Mouse (Mus musculus) WW6 (cell line): ENCODE data around the gene Gm20521.

ENCODE experiments used
- DNase-seq: peaks from one replicate; pipeline ENCODE4 v3.0.0-alpha.2; 2013; ENCODE audit warnings: low read depth, low spot score

The Gm20521 gene

DNA sequence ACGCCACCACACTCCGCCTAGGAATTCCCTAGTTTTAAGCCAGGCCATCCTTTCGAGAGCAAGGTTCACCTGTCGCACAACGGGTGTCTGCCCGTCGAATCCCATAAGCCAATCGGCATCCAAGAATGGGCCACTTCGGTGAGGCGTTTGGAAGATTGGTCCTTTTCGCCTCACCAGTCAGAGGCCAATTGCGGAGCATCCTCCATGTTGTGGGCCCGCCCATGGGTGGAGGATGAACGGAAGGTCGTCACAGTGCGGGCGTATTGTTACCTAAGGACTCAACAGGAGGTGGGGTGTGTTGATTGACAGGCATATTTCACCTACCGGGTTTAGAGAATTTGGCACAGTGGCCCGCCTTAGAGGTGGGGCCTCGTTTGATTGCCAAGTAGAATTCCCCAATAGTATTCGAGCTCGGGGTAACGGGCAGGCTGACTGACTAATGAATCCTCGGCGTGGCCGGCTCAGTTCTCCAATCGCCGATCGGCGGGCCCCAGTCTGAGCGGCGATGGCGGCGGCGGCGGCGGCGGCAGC is 10.5 kb downstream of the Gm20521 start:
- peak; percentile 98 for DNase-seq

DNA sequence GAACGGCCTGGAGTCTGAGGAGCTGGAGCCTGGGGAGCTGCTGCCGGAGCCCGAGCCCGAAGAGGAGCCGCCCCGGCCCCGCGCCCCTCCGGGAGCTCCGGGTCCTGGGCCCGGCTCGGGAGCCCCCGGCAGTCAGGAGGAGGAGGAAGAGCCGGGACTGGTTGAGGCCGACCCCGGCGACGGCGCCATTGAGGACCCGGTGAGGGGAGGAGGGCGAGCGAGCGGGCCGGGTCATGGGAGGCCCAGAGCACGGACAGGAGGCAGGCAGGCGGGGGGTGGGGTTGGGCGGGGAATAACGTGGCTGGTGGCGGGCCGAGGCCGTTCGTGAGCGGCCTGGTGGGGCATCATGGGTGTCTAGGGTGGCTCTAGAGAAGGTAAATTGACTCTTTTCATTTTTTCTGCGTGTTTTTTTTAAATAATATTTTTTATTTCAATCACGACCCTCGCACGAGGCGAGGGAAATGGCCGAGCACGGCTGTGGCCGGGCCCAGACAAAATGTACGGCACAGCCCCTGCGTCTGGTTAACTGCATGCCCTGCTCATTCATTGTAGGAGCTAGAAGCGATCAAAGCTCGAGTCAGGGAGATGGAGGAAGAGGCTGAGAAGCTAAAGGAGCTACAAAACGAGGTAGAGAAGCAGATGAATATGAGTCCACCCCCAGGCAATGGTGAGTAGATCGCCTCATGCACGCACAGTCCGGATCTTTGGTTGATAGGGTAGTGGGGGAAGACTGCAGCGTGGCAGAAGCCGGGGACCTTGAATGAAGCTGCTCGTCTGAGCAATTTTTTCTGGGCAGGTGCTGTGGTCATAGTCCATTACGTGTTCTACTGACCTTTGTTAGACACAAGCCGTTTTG is 11.3 kb downstream of the Gm20521 start:
- no peak for DNase-seq

DNA sequence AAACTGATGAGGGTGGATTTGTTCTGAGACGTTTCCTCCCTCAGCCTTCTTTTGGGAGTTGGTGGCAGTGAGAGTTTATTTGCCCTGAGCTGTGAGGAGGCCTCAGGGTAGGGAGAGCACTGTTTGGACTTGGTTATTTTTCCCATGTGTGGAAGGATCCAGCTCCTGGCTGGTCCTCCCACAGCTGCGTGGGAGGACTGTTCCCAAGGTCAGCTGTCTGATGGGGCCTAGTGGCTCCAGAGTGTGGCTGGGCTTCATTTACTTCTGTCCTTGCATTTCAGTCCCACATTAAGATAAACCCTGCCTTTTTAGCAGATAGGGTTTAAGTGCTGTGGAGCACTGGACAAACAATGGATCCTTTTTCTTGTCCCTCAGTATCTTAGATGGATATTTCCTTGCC is 14.2 kb downstream of the Gm20521 start:
- DNase-seq, result no peak

DNA sequence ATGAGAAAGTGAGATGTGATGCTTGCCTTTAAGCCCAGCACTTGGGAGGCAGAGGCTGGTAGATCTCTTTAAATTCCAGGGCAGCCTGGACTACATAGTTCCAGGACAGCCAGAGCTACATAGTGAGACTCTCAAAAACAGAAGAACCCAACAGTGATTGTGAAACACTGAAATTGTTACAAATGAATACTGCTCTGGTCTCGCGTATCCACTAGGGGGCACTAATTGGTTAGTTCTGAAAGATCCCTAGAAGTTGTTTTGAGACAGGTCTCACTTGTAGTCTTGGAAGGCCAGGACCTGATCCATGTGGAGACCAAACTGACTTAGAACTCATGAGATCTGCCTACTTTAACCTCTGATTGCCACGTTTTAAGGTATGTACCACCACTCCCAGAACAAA is 17.1 kb downstream of the Gm20521 start:
- no peak for DNase-seq

DNA sequence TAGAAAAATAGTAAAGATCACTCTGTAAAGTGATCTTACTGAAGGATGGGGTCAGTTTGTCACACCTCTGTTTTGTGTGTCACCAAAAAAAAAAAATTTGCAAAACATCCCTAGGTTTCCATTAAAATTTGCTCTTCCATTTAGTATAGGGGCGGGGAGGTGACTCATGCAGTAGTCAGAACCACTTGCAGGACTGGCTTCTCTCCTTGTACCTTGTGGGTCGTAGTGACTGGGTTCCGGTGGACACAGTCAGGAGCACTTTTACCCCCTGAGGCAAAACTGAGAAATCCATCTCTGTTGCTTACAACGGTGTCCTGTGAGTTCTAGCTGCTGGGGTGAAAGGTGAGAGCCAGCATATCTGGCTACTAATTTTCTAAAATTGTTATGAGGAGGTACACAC is 20.4 kb downstream of the Gm20521 start:
- DNase-seq, result no peak

DNA sequence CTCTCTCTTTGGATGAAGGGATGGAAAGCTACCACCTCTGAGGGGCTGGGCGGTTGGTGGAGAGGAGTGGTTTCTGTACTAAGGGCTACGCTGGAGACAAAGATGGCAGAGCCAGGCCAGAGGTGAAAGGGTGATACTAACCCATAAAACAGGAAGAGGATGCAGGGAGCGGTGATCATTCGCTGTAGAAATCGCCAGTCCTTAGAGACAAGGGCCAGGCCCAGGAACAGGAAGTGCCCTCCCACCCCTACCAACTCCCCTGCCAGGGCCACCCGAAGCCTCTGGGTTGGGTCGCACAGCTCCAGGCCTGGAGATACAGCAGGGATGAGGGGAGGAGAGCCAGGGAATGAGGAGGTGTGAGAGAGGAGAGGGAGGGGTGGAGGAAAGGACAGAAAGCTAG is 25.4 kb downstream of the Gm20521 start:
- no peak for DNase-seq

DNA sequence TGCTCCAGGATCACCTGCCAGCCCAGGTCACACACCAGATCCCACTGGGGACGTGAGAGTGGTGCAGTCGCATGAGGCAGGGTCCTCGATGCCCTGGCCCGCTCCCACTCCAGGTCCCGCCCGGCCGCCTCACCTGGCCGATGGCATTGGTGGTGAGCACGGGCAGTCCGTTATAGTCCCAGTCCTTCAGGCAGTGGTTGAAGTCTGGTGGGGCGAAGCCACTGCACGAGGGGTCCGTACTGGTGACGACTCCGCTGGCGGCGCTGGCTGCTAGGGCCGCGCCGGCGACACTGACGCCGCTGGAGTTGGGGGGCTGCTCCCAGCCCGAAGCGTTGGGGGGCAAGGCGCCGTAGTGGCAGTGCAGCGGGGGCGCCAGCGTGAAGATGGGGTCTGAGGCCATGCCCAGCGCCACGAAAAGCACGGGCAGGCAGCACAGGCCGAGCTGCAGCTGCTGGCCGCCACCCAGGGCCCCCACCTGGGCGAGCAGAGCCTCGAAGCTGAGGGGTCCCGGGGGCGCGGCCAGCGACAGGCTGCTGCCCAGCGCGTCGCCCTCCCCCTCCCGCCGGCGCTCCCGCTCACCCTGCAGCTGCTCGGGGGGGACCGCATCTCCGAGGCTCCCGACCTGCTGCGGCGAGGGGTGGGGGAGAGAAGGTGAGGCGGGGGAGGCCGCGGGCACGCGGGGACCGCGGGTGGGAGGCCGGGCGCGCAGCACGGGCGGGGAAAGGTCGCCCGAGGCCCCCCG is 29.0 kb downstream of the Gm20521 start:
- no peak for DNase-seq

DNA sequence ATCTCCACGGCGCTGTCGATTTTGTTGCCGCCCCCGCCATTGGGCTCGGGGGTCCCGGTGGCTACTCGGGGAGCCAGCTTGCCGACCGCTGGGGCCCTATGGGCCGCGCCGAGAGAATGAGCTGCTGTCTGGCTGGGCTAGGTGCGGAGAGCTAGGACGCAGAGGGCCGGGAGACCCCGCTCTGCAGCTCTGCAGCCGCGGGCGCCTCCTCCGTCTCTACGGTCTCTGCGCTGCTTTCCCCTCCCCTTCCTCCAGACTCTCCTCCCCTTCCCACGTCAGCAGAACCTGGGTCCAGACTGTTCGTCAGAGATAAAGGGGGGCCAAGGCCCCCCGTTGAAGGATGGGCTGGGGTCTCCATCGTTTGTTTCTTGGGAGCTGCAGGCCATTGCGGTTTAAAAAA is 29.6 kb downstream of the Gm20521 start, which contains the start of gene Slc22a17:
TSS of gene Slc22a17 (minus strand) at position 247 of the 400 bp plus-strand sequence.
- no peak for DNase-seq

DNA sequence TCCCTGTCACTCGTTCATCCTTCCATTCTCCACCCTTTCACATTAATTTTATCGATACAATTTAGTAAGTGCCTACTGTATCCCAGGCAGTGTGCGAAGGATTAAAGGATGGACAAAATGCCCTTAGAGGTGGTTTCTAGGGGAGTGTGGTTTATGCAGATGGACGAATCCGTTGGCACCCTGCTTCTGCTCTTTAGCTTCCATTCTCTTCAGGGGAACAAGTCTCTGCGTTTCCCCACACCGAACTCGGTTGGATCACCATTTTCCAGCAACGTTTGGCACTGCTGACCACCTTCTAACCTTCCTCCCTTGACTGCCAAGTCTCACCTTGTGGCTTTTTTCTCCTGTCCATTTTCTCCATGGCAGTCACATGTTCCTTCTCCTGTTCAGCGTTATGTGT is 30.1 kb downstream of the Gm20521 start:
- no peak for DNase-seq

DNA sequence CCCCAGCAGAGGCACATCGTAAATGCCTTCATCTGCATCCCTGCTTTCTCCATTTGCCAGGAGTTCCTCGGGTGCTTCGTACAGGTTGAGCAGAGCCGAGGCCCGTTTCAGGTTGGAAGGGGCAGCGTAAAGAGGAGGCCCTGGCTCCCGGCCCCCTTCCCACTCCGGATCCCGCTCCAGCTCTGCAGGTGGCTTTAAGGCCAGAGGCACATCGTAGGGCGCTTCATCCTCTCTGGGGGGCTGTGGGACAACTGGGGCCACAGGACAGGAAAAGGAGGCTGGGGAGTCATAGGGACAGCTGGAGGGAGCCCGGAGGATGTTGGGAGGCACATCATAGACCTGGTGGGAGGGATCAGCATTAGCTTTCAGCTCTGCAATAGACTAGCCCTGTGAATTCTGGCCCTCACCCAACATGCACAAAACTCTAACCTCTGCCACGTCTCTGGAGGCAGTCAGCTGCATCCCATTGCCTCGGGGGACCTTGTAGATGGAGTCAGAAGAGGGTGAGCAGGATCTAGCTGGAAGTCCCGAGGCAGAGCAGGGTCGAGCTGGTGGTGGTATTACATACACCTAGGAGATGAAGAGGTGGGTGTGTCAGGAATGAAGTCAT is 36.9 kb downstream of the Gm20521 start:
- no peak for DNase-seq

DNA sequence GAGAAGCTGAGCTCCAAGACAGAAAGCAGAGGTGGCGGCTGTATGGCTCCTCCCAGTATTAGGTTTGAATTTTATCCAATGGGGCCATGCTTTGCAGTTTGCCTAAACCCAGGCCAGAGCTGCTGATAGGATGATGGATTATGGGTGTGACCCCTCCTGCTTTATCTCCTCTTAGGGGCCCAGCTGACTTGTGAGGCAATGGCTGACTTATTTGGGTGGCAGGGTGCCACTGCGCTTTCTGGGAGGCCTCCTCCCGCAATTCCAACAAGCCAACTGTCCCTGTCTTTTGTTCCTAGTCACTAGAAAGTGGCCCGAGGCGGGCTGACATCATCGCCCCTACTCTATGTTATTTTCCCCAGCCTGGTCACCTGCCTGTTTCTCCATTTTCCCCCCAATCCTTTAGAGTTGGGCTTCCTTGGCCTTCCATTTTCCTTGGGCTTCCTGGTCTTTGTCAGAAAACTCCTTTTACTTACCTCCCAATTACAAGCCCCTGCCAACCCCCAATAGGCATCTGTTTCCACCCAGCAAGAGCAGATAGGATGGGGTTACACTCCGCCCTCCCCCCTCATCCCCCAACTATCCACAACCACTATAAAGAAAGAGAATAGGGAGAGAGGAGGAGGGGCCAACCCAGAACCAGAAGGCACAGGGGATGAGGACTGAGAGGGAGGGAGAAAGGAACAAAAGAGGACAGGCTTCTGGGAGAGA is 41.6 kb downstream of the Gm20521 start:
- DNase-seq, result no peak

DNA sequence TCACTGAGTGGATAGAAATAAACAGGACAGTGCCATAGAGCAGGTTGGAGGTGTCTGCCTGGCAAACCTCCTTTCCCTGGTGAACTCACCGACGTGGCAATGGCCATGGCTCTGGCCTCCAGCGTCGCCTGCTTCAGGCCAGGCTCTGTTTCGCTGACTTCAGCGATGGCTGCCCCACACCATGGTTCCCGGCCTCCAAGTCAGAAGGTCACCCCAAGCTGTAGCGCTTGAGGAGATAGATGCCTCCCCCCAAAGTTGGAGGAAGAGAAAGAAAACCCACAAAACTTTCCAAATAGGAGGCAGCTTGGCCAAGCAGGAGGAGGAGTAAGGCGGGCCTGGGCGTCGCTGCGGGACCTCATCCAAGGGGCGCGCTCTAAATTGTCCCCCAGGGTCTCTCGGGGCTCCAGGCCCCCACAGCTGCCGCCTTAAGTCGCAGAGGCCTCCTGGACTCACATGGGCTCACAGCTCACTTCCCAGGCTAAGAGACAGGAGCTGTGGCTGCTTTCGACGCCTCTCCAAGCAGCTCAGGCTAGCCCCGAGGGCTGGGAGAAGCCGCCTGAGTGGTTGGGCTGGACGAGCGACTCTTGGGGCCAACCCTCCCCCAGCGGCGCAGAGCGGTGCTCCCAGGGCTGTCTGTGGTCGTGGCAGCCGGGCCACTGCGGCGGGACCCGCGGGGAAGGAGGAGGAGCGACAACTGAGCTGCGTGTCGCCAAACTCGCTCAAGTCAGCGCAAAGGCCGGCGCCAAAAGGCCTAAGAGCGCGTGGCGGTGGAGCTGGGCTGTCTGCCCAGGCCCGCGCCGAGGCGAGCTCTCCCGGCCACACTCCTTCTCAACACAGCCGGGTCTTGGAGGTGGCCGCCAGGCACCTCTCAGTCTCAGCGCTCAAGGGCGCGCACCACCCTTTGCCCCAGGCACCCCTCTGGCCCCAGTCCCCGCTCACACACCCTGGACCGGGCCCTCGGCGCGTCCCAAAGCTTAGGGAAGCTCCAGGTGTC is 42.4 kb downstream of the Gm20521 start, which contains the start of gene Efs:
TSS of gene Efs (minus strand) at position 778 of the 994 bp plus-strand sequence.
- DNase-seq, result no peak

DNA sequence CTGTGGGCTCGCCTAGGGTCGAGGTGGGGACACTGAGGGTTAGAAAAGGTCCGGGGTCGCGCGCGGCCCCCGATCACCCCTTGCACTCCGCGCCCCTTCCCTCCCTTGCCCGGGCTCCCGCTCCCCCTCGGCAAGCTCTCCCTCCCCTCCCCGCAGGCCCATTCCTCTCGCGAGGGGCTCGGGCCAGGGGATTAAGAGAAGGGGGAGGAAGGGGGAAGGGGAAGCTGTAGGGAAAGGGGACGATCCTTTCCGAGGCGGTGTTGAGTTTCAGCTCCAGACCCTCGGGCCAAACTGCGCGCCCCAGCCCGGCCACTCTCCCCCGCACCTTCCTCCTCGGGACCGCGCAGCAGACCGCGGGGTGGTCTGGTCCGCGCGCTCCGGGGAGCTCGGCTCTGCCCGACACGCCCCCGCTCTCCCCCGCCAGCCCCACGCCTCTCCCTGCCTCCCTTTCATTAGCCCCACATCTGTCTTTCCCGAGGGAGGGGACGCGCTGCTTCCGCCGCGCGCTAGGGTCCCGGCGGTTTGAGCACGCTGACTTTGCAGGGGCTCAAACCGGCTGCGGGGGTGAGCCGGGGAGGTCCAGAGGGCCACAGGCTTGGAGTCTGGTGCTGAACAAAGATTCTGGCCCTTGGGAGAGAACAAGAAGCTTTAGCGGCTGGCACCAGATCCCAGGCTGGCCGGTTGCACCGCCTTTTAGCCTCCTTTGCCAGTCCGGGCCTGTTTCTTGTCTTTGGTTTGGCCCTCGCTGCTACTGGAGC is 43.3 kb downstream of the Gm20521 start:
- DNase-seq, result no peak

DNA sequence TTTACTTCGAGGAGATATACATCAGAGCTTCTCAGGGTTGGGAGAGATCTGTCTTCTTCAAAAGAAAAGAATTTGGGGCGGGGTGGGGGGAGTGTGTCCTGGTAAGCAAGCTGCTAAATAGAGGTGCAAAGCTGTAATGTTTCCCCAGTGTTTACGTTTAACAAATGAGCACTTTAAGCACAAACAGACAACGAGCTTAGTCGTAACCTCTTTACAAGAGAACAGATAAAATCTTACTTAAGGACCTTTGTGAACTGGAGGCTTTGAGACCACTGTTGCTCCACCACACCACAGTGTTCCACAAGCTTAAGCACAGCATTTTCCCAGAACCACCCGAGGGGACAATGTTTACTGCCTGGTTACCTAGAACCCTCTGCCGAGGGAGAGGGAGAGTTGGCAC is 44.1 kb downstream of the Gm20521 start:
- no peak for DNase-seq

DNA sequence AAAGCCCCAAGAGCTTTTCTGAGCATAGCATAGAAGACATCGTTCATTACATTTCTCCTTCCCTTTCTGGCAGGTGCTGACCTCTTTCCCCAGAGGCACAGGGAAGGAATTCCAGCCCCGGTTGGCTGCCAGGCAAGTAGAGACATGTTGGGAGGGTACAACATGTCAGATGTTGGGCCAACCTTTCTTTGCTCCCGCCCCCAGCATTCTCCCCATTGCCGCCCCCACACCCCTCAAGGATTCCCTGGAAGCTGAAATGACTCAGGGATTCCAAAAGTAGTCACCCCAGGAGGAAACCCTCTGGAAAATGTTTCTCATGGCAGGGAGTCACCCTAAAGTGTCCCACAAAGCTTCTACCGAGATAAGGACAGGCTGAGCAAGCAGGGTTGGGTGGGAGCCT is 46.6 kb downstream of the Gm20521 start:
- no peak for DNase-seq

DNA sequence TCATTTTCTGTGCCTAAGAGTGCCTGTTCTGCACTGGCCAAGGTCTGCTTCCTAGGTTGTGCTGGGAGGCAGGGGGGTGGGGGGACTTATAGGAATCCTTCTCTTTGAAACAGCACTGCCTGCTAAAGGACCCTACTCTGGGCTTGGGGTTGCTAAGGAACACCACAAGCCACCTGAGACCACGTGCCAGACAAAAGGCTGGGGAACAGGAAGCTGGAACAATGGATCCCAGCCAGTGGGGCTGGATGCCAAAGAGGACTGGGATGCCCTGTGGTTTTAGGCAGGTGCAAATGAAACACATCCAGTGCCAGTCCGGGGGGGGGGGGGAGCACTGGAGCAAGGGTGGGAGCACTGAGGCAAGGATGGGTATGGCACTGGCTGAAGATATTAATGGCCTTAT is 47.2 kb downstream of the Gm20521 start:
- no peak for DNase-seq

DNA sequence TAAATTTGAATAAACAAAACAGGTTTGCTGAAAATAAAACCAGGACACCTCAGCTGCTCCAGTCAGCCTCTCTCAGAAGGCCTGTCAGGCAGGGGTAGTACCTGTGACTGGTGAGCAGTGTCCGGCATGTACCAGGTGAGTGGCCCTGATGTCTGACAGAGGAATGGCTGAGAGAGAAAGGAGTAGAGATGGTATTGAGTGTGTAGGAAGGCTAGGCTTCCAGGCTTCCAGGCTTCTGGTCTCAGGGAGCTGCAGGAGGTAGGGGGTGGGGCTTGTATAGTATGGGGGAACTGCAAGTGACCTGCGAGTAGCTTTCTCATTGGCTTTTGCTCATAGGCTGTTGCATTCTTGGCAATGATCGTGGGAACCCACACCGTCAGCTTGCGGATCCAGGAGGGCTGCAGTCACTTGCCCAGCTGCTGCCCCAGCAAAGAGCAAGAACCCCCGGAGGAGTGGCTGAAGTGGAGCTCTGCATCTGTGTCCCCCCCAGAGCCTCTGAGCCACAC is 49.5 kb downstream of the Gm20521 start, which contains the start of gene Il25:
TSS of gene Il25 (plus strand) at position 51 of the 506 bp plus-strand sequence.
- no peak for DNase-seq

DNA sequence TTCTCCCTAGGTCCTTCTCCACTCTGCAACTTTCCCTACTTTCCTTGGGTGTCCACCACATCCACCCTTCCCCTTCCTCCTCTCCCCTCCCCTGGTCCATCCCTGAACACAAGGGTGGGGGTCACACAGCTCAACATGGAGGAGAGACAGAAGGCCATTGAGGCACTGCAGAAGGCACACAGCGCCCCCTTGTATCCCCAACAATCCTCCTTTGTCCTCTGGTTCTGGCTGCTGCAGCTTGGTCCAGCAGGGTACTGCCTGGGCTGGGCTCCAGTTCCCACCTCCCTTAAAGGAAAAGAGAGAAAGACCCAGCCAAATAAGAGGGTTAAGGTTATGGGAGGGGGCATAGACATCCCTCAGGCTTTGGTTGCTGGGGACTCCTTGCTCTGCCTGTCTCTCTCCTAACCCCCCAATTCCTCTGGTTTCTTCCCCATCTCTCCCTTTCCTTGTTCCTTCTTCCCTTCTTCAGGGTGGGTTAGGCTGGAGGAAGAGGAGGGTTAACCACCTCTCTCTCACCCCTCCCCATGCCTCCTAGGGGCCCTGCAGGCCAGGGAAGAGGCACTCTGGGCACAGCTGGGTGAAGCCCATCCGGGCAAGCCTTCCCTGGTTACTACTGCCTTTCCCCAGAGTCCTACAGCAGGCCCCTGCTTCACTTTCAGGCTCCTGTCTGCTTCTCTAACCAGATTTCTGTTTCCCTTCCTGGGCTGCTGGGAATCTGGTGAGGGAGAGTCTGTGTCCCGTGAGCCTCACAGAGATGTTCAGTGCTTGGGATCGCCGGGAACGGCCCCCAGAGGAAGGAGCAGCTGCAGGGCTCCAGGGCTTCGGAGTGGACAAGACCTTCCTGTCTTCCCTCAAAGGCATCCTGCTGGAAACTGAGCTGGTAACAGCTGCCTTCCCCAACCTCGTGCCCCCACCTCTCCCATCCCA is 52.9 kb downstream of the Gm20521 start, which contains the start of gene Cmtm5:
TSS of gene Cmtm5 (plus strand) at position 358 of the 927 bp plus-strand sequence.
- DNase-seq, result no peak
